Mouse (Mus musculus) liver, embryonic 14.5 days (tissue): ENCODE results near the gene Socs4.

ENCODE experiments used
- CTCF ChIP-seq: IDR thresholded peaks from 2 replicates; pipeline ENCODE4 v1.5.1; 2016; ENCODE audit warnings: antibody characterized with exemption, low read depth, control low read depth
- EP300 ChIP-seq: IDR thresholded peaks from 2 replicates; pipeline ENCODE4 v1.6.1; 2016; ENCODE audit warnings: antibody characterized with exemption, low read depth

DNA sequence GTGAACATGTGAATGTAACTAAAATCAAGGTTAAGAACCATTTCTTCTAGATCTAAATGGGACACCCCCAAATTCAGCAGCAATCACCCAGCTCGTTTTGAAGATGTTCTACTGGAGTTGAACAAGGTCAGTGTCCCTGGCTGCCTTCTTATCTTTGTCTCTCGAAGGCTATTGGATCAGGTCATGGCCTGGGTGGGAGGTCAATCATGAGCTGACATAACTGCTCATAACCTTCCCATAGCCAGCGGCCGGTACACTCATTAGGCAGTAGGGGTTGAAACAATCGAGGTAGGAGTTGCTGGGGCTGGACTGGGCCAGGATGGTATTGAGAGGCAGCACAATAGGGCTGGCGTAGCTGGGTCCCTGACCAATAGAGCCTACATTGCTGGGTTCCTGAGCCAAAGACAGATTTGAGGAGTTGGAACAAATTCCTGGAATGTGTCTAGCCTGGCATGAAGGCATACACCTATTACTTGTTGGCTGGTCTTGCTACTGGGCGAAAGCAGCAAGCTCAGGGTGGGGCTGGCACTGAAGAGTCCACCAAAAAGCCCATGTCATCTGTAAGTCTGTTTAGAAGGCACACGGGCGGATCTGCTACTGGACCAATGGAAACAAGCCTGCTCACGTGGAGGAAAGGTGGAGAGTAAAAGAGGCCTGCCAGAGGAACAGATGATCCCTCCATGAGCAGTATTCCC lies 63.6 kb downstream of the Socs4 start:
- TF ChIP-seq EP300 (no peak), CTCF (no peak)
